Mouse (Mus musculus): ENCODE data around the gene Pfkfb2.

Pfkfb2 gene

GRCm38 (mm10) chr1:130737916-130738315 lies 8.9 kb upstream of the Pfkfb2 start:
- no peak for DNase-seq (ENCODE audit: low spot score in 2 of 2)

- DNase-seq (ENCODE audit: low spot score in 2 of 2) = no peak
Measured at GRCm38 (mm10) chr1:130737411-130737881, 8.4 kb upstream of the Pfkfb2 start.

GRCm38 (mm10) chr1:130734852-130735251 lies 5.8 kb upstream of the Pfkfb2 start:
- no peak for DNase-seq (ENCODE audit: low spot score in 2 of 2)

GRCm38 (mm10) chr1:130734452-130734851 lies 5.4 kb upstream of the Pfkfb2 start:
- DNase-seq (ENCODE audit: low spot score in 2 of 2) = no peak

GRCm38 (mm10) chr1:130733671-130734070 lies 4.6 kb upstream of the Pfkfb2 start:
- no peak for DNase-seq (ENCODE audit: low spot score in 2 of 2)

GRCm38 (mm10) chr1:130732706-130733658 lies 3.9 kb upstream of the Pfkfb2 start:
- DNase-seq (ENCODE audit: low spot score in 2 of 2) = no peak

- no peak for DNase-seq (ENCODE audit: low spot score in 2 of 2)
Measured at GRCm38 (mm10) chr1:130731741-130732337, 2.8 kb upstream of the Pfkfb2 start, which contains the start of gene AA986860. Gene AA986860, plus strand, starts transcription at chr1:130731976.

GRCm38 (mm10) chr1:130728708-130729107 lies 345 bp downstream of the Pfkfb2 start:
- no peak for DNase-seq (ENCODE audit: low spot score in 2 of 2)

GRCm38 (mm10) chr1:130728070-130728469 lies 983 bp downstream of the Pfkfb2 start:
- DNase-seq (ENCODE audit: low spot score in 2 of 2) = no peak

GRCm38 (mm10) chr1:130726396-130726795 lies 2.7 kb downstream of the Pfkfb2 start:
- DNase-seq (ENCODE audit: low spot score in 2 of 2) = no peak

- DNase-seq (ENCODE audit: low spot score in 2 of 2) = no peak
Measured at GRCm38 (mm10) chr1:130724206-130724605, 4.8 kb downstream of the Pfkfb2 start.

GRCm38 (mm10) chr1:130717291-130717871 lies 11.7 kb downstream of the Pfkfb2 start, which contains the start of gene Yod1:
Gene Yod1, plus strand, starts transcription at chr1:130717327.
- peak; percentile 93 to 95 for DNase-seq (ENCODE audit: low spot score in 2 of 2)

- DNase-seq (ENCODE audit: low spot score in 2 of 2) = peak in 1 of 2 experiments; percentile 56
Measured at GRCm38 (mm10) chr1:130716513-130717290, 12.4 kb downstream of the Pfkfb2 start.

GRCm38 (mm10) chr1:130716218-130716512 lies 12.9 kb downstream of the Pfkfb2 start:
- DNase-seq (ENCODE audit: low spot score in 2 of 2) = no peak

GRCm38 (mm10) chr1:130715561-130716217 lies 13.4 kb downstream of the Pfkfb2 start, which contains the start of gene Gm29427:
Gene Gm29427, minus strand, starts transcription at chr1:130715799.
- DNase-seq (ENCODE audit: low spot score in 2 of 2) = peak; percentile 95 to 98

GRCm38 (mm10) chr1:130714046-130714445 lies 15.0 kb downstream of the Pfkfb2 start:
- no peak for DNase-seq (ENCODE audit: low spot score in 2 of 2)

- no peak for DNase-seq (ENCODE audit: low spot score in 2 of 2)
Measured at GRCm38 (mm10) chr1:130710283-130711080, 18.6 kb downstream of the Pfkfb2 start.

GRCm38 (mm10) chr1:130703613-130704012 lies 25.4 kb downstream of the Pfkfb2 start:
- DNase-seq (ENCODE audit: low spot score in 2 of 2) = no peak

GRCm38 (mm10) chr1:130701976-130702375 lies 27.1 kb downstream of the Pfkfb2 start:
- no peak for DNase-seq (ENCODE audit: low spot score in 2 of 2)

GRCm38 (mm10) chr1:130699937-130700633 lies 29.0 kb downstream of the Pfkfb2 start:
- no peak for DNase-seq (ENCODE audit: low spot score in 2 of 2)

All from spleen, postnatal 10 days (tissue).